Mouse (Mus musculus): Measurements from ENCODE around the gene Knstrn.

- no peak for TF ChIP-seq CTCF (IDR thresholded peaks at IDR 0.05; ENCODE audit: low read depth, low read length)
- TF ChIP-seq POLR2A (IDR thresholded peaks at IDR 0.05; ENCODE audit: borderline replicate concordance, low read depth, low read length) = no peak
Observed at GRCm38 (mm10) chr2:118812724-118813123, 1.1 kb upstream of the Knstrn start.
